Mouse (Mus musculus) cerebellum, adult 2 months (tissue): ENCODE data around the gene Ecm2. TPM values are rescaled to one million over a fixed set of nuclear protein-coding genes. Genes with fewer than 3 reads are reported as not detected.

Experiments
- DNase-seq, 2 experiments: peaks; one replicate each; pipeline ENCODE4 v3.0.0; 2021
- H3K27ac ChIP-seq: fragments of 200-500 bp; 2 replicates; pipeline ENCODE4 v1.5.1; 2012; ENCODE audit warnings: low read length, control low read depth, inconsistent platforms; ENCODE audit not compliant: insufficient read depth
- H3K27me3 ChIP-seq: fragments of 200-500 bp; 2 replicates; pipeline ENCODE4 v1.6.1; 2012; ENCODE audit warnings: inconsistent platforms, mild to moderate bottlenecking, low read length, moderate library complexity; ENCODE audit not compliant: control insufficient read depth, insufficient read depth
- H3K4me1 ChIP-seq: fragments of 200-500 bp; 2 replicates; pipeline ENCODE4 v1.6.1; 2011; ENCODE audit warnings: low read length; ENCODE audit not compliant: control insufficient read depth, insufficient read depth
- H3K4me3 ChIP-seq: fragments of 200-500 bp; replicated peaks from 2 replicates; pipeline ENCODE3; 2011; ENCODE audit warnings: mild to moderate bottlenecking, low read depth, low read length, control low read depth; ENCODE audit not compliant: insufficient read depth
- CTCF ChIP-seq: fragments of 200-500 bp; IDR thresholded peaks from 2 replicates; pipeline ENCODE4 v1.5.1; 2011; ENCODE audit warnings: low read depth, mild to moderate bottlenecking, control low read depth, low read length, moderate library complexity, borderline replicate concordance; ENCODE audit not compliant: insufficient read depth
- POLR2A ChIP-seq: fragments of 200-500 bp; IDR thresholded peaks from 2 replicates; pipeline ENCODE4 v1.6.1; 2011; ENCODE audit warnings: low read length, control low read depth, borderline replicate concordance; ENCODE audit not compliant: insufficient read depth
- WGBS: fragments of 180-500 bp; shearing (Covaris S2); methylation state at CpG from one replicate; pipeline ENCODE4 v1.1.7; 2018; 5-methylcytosine and 5-hydroxymethylcytosine counted together
- polyA plus RNA-seq: library from polyadenylated mRNA; depleted of rRNA; stranded (reverse); fragments of >200 nt; gene quantifications from 2 replicates; pipeline ENCODE4 v1.2.3, GENCODE M21; 2012

The Ecm2 gene
- polyA plus RNA-seq, 1 experiment = 4.3 TPM

GRCm38 (mm10) chr13:49480057-49480456 lies 24.6 kb upstream of the Ecm2 start:
- peaks cover 3% of the 10 kb centered on the region for H3K4me1 ChIP-seq
- TF ChIP-seq CTCF (no peak), POLR2A (no peak)
- H3K27me3 ChIP-seq = no peaks in the 10 kb centered on the region
- peak; percentile 45 to 72 for DNase-seq
- no peak overlapping the region for H3K4me3 ChIP-seq
- H3K27ac ChIP-seq = no peak overlapping the region
- WGBS = 29% methylated on average over 2 of the region's 2 CpGs

DNA sequence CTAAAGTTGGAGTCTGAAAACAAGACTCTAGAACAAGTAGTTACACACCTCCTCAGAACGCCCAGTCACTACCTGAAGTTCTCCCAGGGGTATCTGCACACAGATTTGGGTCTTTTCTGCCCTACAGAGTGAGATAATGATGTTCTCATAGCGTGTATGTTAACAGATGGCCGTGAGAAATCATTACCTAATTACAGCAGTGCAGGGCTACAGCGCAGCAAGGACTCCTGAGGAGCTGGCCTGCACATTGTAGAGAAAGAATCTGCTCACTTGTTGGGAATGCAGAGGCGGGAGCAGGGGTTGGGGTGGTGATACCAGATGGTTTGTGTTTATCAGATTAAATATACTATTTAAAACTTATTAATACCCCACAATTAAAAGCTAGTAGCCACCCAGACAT lies 24.1 kb upstream of the Ecm2 start:
- WGBS = 14% methylated on average over 5 of the region's 5 CpGs
- Histone ChIP-seq H3K27ac (no peak overlapping the region), H3K27me3 (no peaks in the 10 kb centered on the region), H3K4me3 (no peak overlapping the region), H3K4me1 (peaks cover 3% of the 10 kb centered on the region)
- peak; percentile 47 to 62 for DNase-seq
- TF ChIP-seq POLR2A (no peak), CTCF (no peak)

- no peak overlapping the region for H3K27ac ChIP-seq
- no peak for TF ChIP-seq POLR2A
- no peak for TF ChIP-seq CTCF
- H3K4me3 ChIP-seq = no peak overlapping the region
- H3K27me3 ChIP-seq = no peaks in the 10 kb centered on the region
- WGBS = 67% methylated on average over 5 of the region's 5 CpGs
- H3K4me1 ChIP-seq = no peaks in the 10 kb centered on the region; the same call in 1 of the 2 replicates
- no peak for DNase-seq
These were observed 19.2 kb upstream of the Ecm2 start for GRCm38 (mm10) chr13:49485388-49485787.

GRCm38 (mm10) chr13:49492376-49493368 lies 11.9 kb upstream of the Ecm2 start, which contains the start of gene Tes3-ps:
TSS of gene Tes3-ps (plus strand) at chr13:49493318.
- Histone ChIP-seq H3K27me3 (no peaks in the 10 kb centered on the region), H3K4me3 (no peak within 1 kb of the TSS), H3K4me1 (no peaks in the 10 kb centered on the region), H3K27ac (no peak within 1 kb of the TSS)
- 84% methylated on average over 6 of the region's 6 CpGs for WGBS
- no peak for DNase-seq
- no peak for TF ChIP-seq POLR2A
- no peak for TF ChIP-seq CTCF

DNA sequence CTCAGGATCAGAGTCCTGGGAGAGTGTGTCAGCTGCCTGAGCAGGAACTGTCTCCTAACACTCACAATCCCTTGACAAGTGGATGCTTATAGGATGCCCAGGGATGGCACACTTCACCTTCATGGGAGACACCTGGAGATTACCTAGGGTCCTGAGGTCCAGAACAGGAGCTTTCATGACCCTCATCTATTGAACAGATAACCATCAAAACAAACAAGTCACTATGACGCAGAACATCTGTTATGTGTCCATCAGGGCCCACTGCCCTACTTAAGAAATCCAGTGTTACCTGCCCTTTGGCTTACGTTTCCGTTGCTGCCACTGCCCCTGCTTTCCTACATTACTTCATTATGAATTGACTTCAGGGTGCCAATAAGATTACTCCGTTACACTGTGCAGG lies 1.2 kb downstream of the Ecm2 start:
- Histone ChIP-seq H3K27me3 (no peaks in the 10 kb centered on the region), H3K4me1 (no peaks in the 10 kb centered on the region), H3K27ac (no peak overlapping the region), H3K4me3 (no peak overlapping the region)
- WGBS = 87% methylated on average over 4 of the region's 4 CpGs
- DNase-seq = no peak
- TF ChIP-seq POLR2A (no peak), CTCF (no peak)

DNA sequence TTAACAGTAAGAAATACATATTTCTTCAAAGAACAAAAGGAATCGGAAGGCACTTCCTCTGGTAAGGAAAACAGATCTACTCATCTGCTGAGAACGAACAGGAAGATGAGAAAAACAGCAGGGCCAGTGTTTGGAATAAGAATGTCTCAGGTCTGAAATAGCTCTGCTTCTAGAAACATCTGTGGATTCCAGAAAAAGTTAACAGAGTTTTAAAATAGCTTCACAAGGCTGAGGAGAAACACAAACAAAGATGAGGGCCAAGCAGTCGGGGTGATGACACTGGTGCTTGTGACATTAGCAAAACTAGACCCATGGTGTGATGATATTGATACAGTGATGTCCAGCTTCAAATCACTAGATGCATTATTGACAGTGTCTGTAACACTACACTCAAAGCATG lies 2.6 kb downstream of the Ecm2 start:
- 88% methylated on average over 3 of the region's 3 CpGs for WGBS

DNA sequence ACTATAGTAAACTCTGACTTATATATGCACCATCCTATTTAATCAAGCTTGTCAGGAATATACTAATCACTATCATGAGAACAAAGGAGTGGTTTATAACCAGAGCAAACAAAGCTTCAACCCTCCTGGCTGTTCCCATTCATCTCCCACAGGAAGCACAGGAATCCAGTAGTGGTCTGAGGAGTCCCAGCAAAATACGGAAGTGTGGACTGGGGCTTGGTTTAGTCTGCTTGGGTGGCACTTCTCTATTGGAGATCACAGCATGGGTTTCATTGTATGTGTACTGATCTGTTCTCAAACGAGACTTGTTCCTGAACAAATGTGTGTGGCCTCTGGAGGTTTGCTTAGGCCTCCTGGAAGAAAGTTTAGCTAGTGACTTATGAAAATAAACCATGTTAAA lies 14.2 kb downstream of the Ecm2 start:
- H3K4me3 ChIP-seq = no peak overlapping the region
- H3K4me1 ChIP-seq = no peaks in the 10 kb centered on the region
- H3K27me3 ChIP-seq = no peaks in the 10 kb centered on the region
- no peak for DNase-seq
- no peak overlapping the region for H3K27ac ChIP-seq
- no peak for TF ChIP-seq POLR2A
- no peak for TF ChIP-seq CTCF
- WGBS = 42% methylated on average over 2 of the region's 2 CpGs

More for the DNA sequence above, 2.6 kb downstream of the Ecm2 start:
- Histone ChIP-seq H3K27me3 (no peaks in the 10 kb centered on the region), H3K4me3 (no peak overlapping the region), H3K4me1 (no peaks in the 10 kb centered on the region), H3K27ac (no peak overlapping the region)
- TF ChIP-seq CTCF (no peak), POLR2A (no peak)
- DNase-seq = no peak

GRCm38 (mm10) chr13:49526235-49526634 lies 21.6 kb downstream of the Ecm2 start:
- WGBS = 78% methylated on average over 2 of the region's 2 CpGs
- Histone ChIP-seq H3K4me3 (no peak overlapping the region), H3K27ac (no peak overlapping the region), H3K4me1 (no peaks in the 10 kb centered on the region), H3K27me3 (no peaks in the 10 kb centered on the region)
- no peak for DNase-seq
- no peak for TF ChIP-seq POLR2A
